Mouse (Mus musculus): ENCODE results near the gene Gimap1. TPM values are rescaled to one million over a fixed set of nuclear protein-coding genes. Genes with fewer than 3 reads are reported as not detected.

Gene Gimap1
- polyA plus RNA-seq, 1 experiment from 2014 or later: 4.6 TPM

GRCm38 (mm10) chr6:48785189-48785588 lies 46.3 kb downstream of the Gimap1 start:
- Histone ChIP-seq H3K27me3 (ENCODE audit: low read depth, poor library complexity, severe bottlenecking) (no peaks in the 10 kb centered on the region), H3K9me3 (replicated peaks) (no peaks in the 10 kb centered on the region; the same call in 1 of the 2 replicates), H3K4me1 (no peaks in the 10 kb centered on the region), H3K27ac (replicated peaks) (no peak overlapping the region), H3K4me3 (no peak overlapping the region), H3K36me3 (no peaks in the 10 kb centered on the region)
- no peak for DNase-seq (ENCODE audit: low spot score)
- 90% methylated on average over 1 of the region's 1 CpGs for WGBS

GRCm38 (mm10) chr6:48785601-48786000 lies 46.7 kb downstream of the Gimap1 start:
- Histone ChIP-seq H3K4me3 (no peak overlapping the region), H3K27me3 (ENCODE audit: low read depth, poor library complexity, severe bottlenecking) (no peaks in the 10 kb centered on the region), H3K9me3 (replicated peaks) (no peaks in the 10 kb centered on the region; the same call in 1 of the 2 replicates), H3K27ac (replicated peaks) (no peak overlapping the region), H3K36me3 (no peaks in the 10 kb centered on the region), H3K4me1 (no peaks in the 10 kb centered on the region)
- 86% methylated on average over 2 of the region's 2 CpGs for WGBS
- no peak for DNase-seq (ENCODE audit: low spot score)

- Histone ChIP-seq H3K36me3 (no peaks in the 10 kb centered on the region), H3K4me1 (no peaks in the 10 kb centered on the region), H3K9me3 (replicated peaks) (no peaks in the 10 kb centered on the region), H3K27me3 (ENCODE audit: low read depth, poor library complexity, severe bottlenecking) (no peaks in the 10 kb centered on the region), H3K27ac (replicated peaks) (no peak overlapping the region), H3K4me3 (no peak overlapping the region)
- 90% methylated on average over 2 of the region's 2 CpGs for WGBS
- no peak for DNase-seq (ENCODE audit: low spot score)
Observed at GRCm38 (mm10) chr6:48787867-48788266, 49.0 kb downstream of the Gimap1 start.

Other genes with a start within 250 kb of the Gimap1 start
- 59.0 and 71.9 TPM in 2 replicates for gene Atp6v0e2, start 201.4 kb upstream of the Gimap1 start, polyA plus RNA-seq (2016; fragmentation: Nextera tagmentation; extraction: Ambion mirVana)
- 17.1 and 21.8 TPM in 2 replicates for gene Lrrc61, start 184.3 kb upstream of the Gimap1 start, polyA plus RNA-seq (2016; fragmentation: Nextera tagmentation; extraction: Ambion mirVana)
- gene Rarres2, start 166.3 kb upstream of the Gimap1 start, polyA plus RNA-seq (2016; fragmentation: Nextera tagmentation; extraction: Ambion mirVana): 0.51 and 1.3 TPM in 2 replicates
- gene Gm45021, start 149.4 kb upstream of the Gimap1 start, polyA plus RNA-seq (2016; fragmentation: Nextera tagmentation; extraction: Ambion mirVana): not detected in 2 replicates
- gene Repin1, start 145.2 kb upstream of the Gimap1 start, polyA plus RNA-seq (2016; fragmentation: Nextera tagmentation; extraction: Ambion mirVana): 58.9 and 59.4 TPM in 2 replicates
- gene Gm44965, start 145.1 kb upstream of the Gimap1 start, polyA plus RNA-seq (2016; fragmentation: Nextera tagmentation; extraction: Ambion mirVana): 0.39 and 0.50 TPM in 2 replicates
- gene Zfp775, start 137.0 kb upstream of the Gimap1 start, polyA plus RNA-seq (2016; fragmentation: Nextera tagmentation; extraction: Ambion mirVana): 10.3 and 11.4 TPM in 2 replicates
- 0.89 TPM in 2 replicates for gene AI854703, start 112.3 kb upstream of the Gimap1 start, polyA plus RNA-seq (2016; fragmentation: Nextera tagmentation; extraction: Ambion mirVana)
- 0.44 and 0.82 TPM in 2 replicates for gene Gimap8, start 91.8 kb upstream of the Gimap1 start, polyA plus RNA-seq (2016; fragmentation: Nextera tagmentation; extraction: Ambion mirVana)
- 2.6 and 3.9 TPM in 2 replicates for gene Gimap9, start 62.9 kb upstream of the Gimap1 start, polyA plus RNA-seq (2016; fragmentation: Nextera tagmentation; extraction: Ambion mirVana)
- gene Gimap4, start 54.5 kb upstream of the Gimap1 start, polyA plus RNA-seq (2016; fragmentation: Nextera tagmentation; extraction: Ambion mirVana): 5.2 and 5.6 TPM in 2 replicates
- gene Gimap6, start 30.8 kb upstream of the Gimap1 start, polyA plus RNA-seq (2016; fragmentation: Nextera tagmentation; extraction: Ambion mirVana): 6.7 and 8.4 TPM in 2 replicates
- 0.49 and 1.2 TPM in 2 replicates for gene Gm28053, start 20.4 kb upstream of the Gimap1 start, polyA plus RNA-seq (2016; fragmentation: Nextera tagmentation; extraction: Ambion mirVana)
- not detected in 2 replicates for gene Gimap7, start 20.4 kb upstream of the Gimap1 start, polyA plus RNA-seq (2016; fragmentation: Nextera tagmentation; extraction: Ambion mirVana)
- 0.96 and 1.0 TPM in 2 replicates for gene Gimap5, start 7.1 kb downstream of the Gimap1 start, polyA plus RNA-seq (2016; fragmentation: Nextera tagmentation; extraction: Ambion mirVana)
- gene Gimap3, start 31.8 kb downstream of the Gimap1 start, polyA plus RNA-seq (2016; fragmentation: Nextera tagmentation; extraction: Ambion mirVana): not detected in 2 replicates
- gene Tmem176a, start 101.9 kb downstream of the Gimap1 start, polyA plus RNA-seq (2016; fragmentation: Nextera tagmentation; extraction: Ambion mirVana): 10.9 and 14.4 TPM in 2 replicates
- gene Tmem176b, start 102.4 kb downstream of the Gimap1 start, polyA plus RNA-seq (2016; fragmentation: Nextera tagmentation; extraction: Ambion mirVana): 24.0 and 46.1 TPM in 2 replicates
- gene Aoc1, start 133.8 kb downstream of the Gimap1 start, polyA plus RNA-seq (2016; fragmentation: Nextera tagmentation; extraction: Ambion mirVana): not detected in 2 replicates
- gene 1600015I10Rik, start 190.8 kb downstream of the Gimap1 start, polyA plus RNA-seq (2016; fragmentation: Nextera tagmentation; extraction: Ambion mirVana): not detected in 2 replicates
- gene Doxl2, start 235.9 kb downstream of the Gimap1 start, polyA plus RNA-seq (2016; fragmentation: Nextera tagmentation; extraction: Ambion mirVana): not detected in 2 replicates
- not detected in 2 replicates for gene Svs1, start 247.8 kb downstream of the Gimap1 start, polyA plus RNA-seq (2016; fragmentation: Nextera tagmentation; extraction: Ambion mirVana)

Data from midbrain, embryonic 10.5 days (tissue).